Mouse (Mus musculus) gastrocnemius, postnatal 10 days (tissue): ENCODE results near the gene Il1b. TPM values are rescaled to one million over a fixed set of nuclear protein-coding genes. Genes with fewer than 3 reads are reported as not detected.

Experiments used
- DNase-seq: peaks from one replicate; pipeline ENCODE4 v3.0.0; 2021; ENCODE audit warnings: mixed read lengths
- total RNA-seq, 2 experiments: library from RNA; stranded (reverse); gene quantifications; 2 replicates each; pipeline ENCODE4 v1.2.3; 2021

Il1b gene
- total RNA-seq, 2 experiments from 2014 or later: 0.28 to 0.84 TPM

- peak; percentile 19 for DNase-seq
Observed at GRCm38 (mm10) chr2:129368795-129369194, 2.1 kb downstream of the Il1b start.

GRCm38 (mm10) chr2:129368106-129368505 lies 2.8 kb downstream of the Il1b start:
- no peak for DNase-seq

- DNase-seq: no peak
Observed at GRCm38 (mm10) chr2:129367246-129367645, 3.7 kb downstream of the Il1b start.

GRCm38 (mm10) chr2:129360975-129361560 lies 9.9 kb downstream of the Il1b start:
- no peak for DNase-seq

GRCm38 (mm10) chr2:129360197-129360596 lies 10.7 kb downstream of the Il1b start:
- DNase-seq: no peak

GRCm38 (mm10) chr2:129338138-129338621 lies 32.8 kb downstream of the Il1b start:
- no peak for DNase-seq

GRCm38 (mm10) chr2:129333471-129333870 lies 37.5 kb downstream of the Il1b start:
- no peak for DNase-seq

GRCm38 (mm10) chr2:129330540-129330939 lies 40.4 kb downstream of the Il1b start:
- no peak for DNase-seq

GRCm38 (mm10) chr2:129330024-129330423 lies 40.9 kb downstream of the Il1b start:
- DNase-seq: no peak

- DNase-seq: no peak
Observed at GRCm38 (mm10) chr2:129328238-129328637, 42.7 kb downstream of the Il1b start.

GRCm38 (mm10) chr2:129324216-129324615 lies 46.7 kb downstream of the Il1b start:
- no peak for DNase-seq

- no peak for DNase-seq
Observed at GRCm38 (mm10) chr2:129322117-129322635, 48.8 kb downstream of the Il1b start.

GRCm38 (mm10) chr2:129320033-129320605 lies 50.8 kb downstream of the Il1b start:
- DNase-seq: no peak

- DNase-seq: no peak
Observed at GRCm38 (mm10) chr2:129315831-129316230, 55.1 kb downstream of the Il1b start.

GRCm38 (mm10) chr2:129314880-129315279 lies 56.1 kb downstream of the Il1b start:
- DNase-seq: no peak

Other genes starting within 250 kb of the Il1b start
- gene Chchd5, start 241.4 kb downstream of the Il1b start, total RNA-seq: 10 to 100 TPM in 1 of 2 experiments, 1 to 10 TPM in 1; 9.1 to 10.2 TPM
- gene Slc20a1, start 172.4 kb downstream of the Il1b start, total RNA-seq: 10 to 100 TPM in 1 of 2 experiments, 1 to 10 TPM in 1; 6.9 to 13.4 TPM
- gene Ckap2l, start 73.9 kb downstream of the Il1b start, total RNA-seq: 1 to 10 TPM; 6.5 to 8.2 TPM
- not detected for gene Il1a, start 61.2 kb downstream of the Il1b start, total RNA-seq
- gene F830045P16Rik, start 165.5 kb upstream of the Il1b start, total RNA-seq: under 1 TPM in 1 of 2 experiments, not detected in 1; 0.12 TPM
- gene Sirpa, start 221.7 kb upstream of the Il1b start, total RNA-seq: 10 to 100 TPM; 17.2 to 29.1 TPM